Mouse (Mus musculus): ENCODE results near the gene Gadd45a. TPM values are rescaled to one million over a fixed set of nuclear protein-coding genes. Genes with fewer than 3 reads are reported as not detected.

Gene Gadd45a
- polyA plus RNA-seq, 1 experiment from 2014 or later = 6.5 TPM

- Histone ChIP-seq H3K9ac (ENCODE audit: low read length) (no peak overlapping the region), H3K27me3 (ENCODE audit: control insufficient read depth, insufficient read depth, low read length) (peaks cover 2% of the 10 kb centered on the region; the same call in 1 of the 2 replicates), H3K4me2 (ENCODE audit: low read depth, low read length) (no peak overlapping the region), H3K9me3 (replicated peaks; ENCODE audit: control insufficient read depth, low read length) (no peaks in the 10 kb centered on the region), H3K4me3 (ENCODE audit: low read length) (no peak overlapping the region), H3K27ac (ENCODE audit: low read length) (no peak overlapping the region), H3K4me1 (ENCODE audit: control insufficient read depth, insufficient read depth, low read length) (0 out of 2 replicates have a peak, but pooled peaks cover 3% of the 10 kb centered on the region), H3K36me3 (ENCODE audit: control insufficient read depth, insufficient read depth) (no peaks in the 10 kb centered on the region)
- whole genome bisulfite sequencing = 63% methylated on average over 15 of the region's 15 CpGs
- no peak for ATAC-seq (replicated peaks; ENCODE audit: extremely low read depth, insufficient read depth, low FRiP score)
These were observed 19.0 kb upstream of the Gadd45a start for GRCm38 (mm10) chr6:67056108-67056888.

- no peak overlapping the region for H3K27ac ChIP-seq (ENCODE audit: low read length)
- no peak overlapping the region for H3K9ac ChIP-seq (ENCODE audit: low read length)
- H3K27me3 ChIP-seq (ENCODE audit: control insufficient read depth, insufficient read depth, low read length) = peaks cover 2% of the 10 kb centered on the region; the same call in 1 of the 2 replicates
- H3K9me3 ChIP-seq (replicated peaks; ENCODE audit: control insufficient read depth, low read length) = no peaks in the 10 kb centered on the region; the same call in 1 of the 2 replicates
- WGBS = 58% methylated on average over 1 of the region's 1 CpGs
- H3K4me3 ChIP-seq (ENCODE audit: low read length) = no peak overlapping the region
- H3K4me1 ChIP-seq (ENCODE audit: control insufficient read depth, insufficient read depth, low read length) = no peaks in the 10 kb centered on the region
- no peaks in the 10 kb centered on the region for H3K36me3 ChIP-seq (ENCODE audit: control insufficient read depth, insufficient read depth)
- no peak overlapping the region for H3K4me2 ChIP-seq (ENCODE audit: low read depth, low read length)
- no peak for ATAC-seq (replicated peaks; ENCODE audit: extremely low read depth, insufficient read depth, low FRiP score)
These were observed 12.8 kb upstream of the Gadd45a start for GRCm38 (mm10) chr6:67050063-67050462.

GRCm38 (mm10) chr6:67049695-67050038 is 12.4 kb upstream of the Gadd45a start:
- Histone ChIP-seq H3K9ac (ENCODE audit: low read length) (no peak overlapping the region), H3K4me2 (ENCODE audit: low read depth, low read length) (no peak overlapping the region), H3K4me1 (ENCODE audit: control insufficient read depth, insufficient read depth, low read length) (no peaks in the 10 kb centered on the region), H3K27me3 (ENCODE audit: control insufficient read depth, insufficient read depth, low read length) (peaks cover 2% of the 10 kb centered on the region; the same call in 1 of the 2 replicates), H3K27ac (ENCODE audit: low read length) (no peak overlapping the region), H3K9me3 (replicated peaks; ENCODE audit: control insufficient read depth, low read length) (no peaks in the 10 kb centered on the region; the same call in 1 of the 2 replicates), H3K36me3 (ENCODE audit: control insufficient read depth, insufficient read depth) (no peaks in the 10 kb centered on the region), H3K4me3 (ENCODE audit: low read length) (no peak overlapping the region)
- no peak for ATAC-seq (replicated peaks; ENCODE audit: extremely low read depth, insufficient read depth, low FRiP score)
- WGBS = 54% methylated on average over 2 of the region's 2 CpGs

GRCm38 (mm10) chr6:67048880-67049694 is 11.8 kb upstream of the Gadd45a start:
- 30% methylated on average over 7 of the region's 7 CpGs for WGBS
- Histone ChIP-seq H3K4me1 (ENCODE audit: control insufficient read depth, insufficient read depth, low read length) (no peaks in the 10 kb centered on the region), H3K9ac (ENCODE audit: low read length) (no peak overlapping the region), H3K36me3 (ENCODE audit: control insufficient read depth, insufficient read depth) (no peaks in the 10 kb centered on the region), H3K4me3 (ENCODE audit: low read length) (no peak overlapping the region), H3K27ac (ENCODE audit: low read length) (no peak overlapping the region), H3K9me3 (replicated peaks; ENCODE audit: control insufficient read depth, low read length) (no peaks in the 10 kb centered on the region; the same call in 1 of the 2 replicates), H3K4me2 (ENCODE audit: low read depth, low read length) (no peak overlapping the region), H3K27me3 (ENCODE audit: control insufficient read depth, insufficient read depth, low read length) (peaks cover 2% of the 10 kb centered on the region; the same call in 1 of the 2 replicates)
- no peak for ATAC-seq (replicated peaks; ENCODE audit: extremely low read depth, insufficient read depth, low FRiP score)

GRCm38 (mm10) chr6:67048052-67048691 is 10.9 kb upstream of the Gadd45a start:
- Histone ChIP-seq H3K9ac (ENCODE audit: low read length) (no peak overlapping the region), H3K4me3 (ENCODE audit: low read length) (no peak overlapping the region), H3K9me3 (replicated peaks; ENCODE audit: control insufficient read depth, low read length) (no peaks in the 10 kb centered on the region; the same call in 1 of the 2 replicates), H3K27ac (ENCODE audit: low read length) (no peak overlapping the region), H3K4me1 (ENCODE audit: control insufficient read depth, insufficient read depth, low read length) (no peaks in the 10 kb centered on the region), H3K36me3 (ENCODE audit: control insufficient read depth, insufficient read depth) (no peaks in the 10 kb centered on the region), H3K4me2 (ENCODE audit: low read depth, low read length) (no peak overlapping the region), H3K27me3 (ENCODE audit: control insufficient read depth, insufficient read depth, low read length) (no peaks in the 10 kb centered on the region)
- no peak for ATAC-seq (replicated peaks; ENCODE audit: extremely low read depth, insufficient read depth, low FRiP score)
- WGBS = 78% methylated on average over 3 of the region's 3 CpGs

- Histone ChIP-seq H3K9ac (ENCODE audit: low read length) (no peak overlapping the region), H3K4me2 (ENCODE audit: low read depth, low read length) (no peak overlapping the region), H3K36me3 (ENCODE audit: control insufficient read depth, insufficient read depth) (no peaks in the 10 kb centered on the region), H3K4me1 (ENCODE audit: control insufficient read depth, insufficient read depth, low read length) (no peaks in the 10 kb centered on the region), H3K4me3 (ENCODE audit: low read length) (no peak overlapping the region), H3K27ac (ENCODE audit: low read length) (no peak overlapping the region), H3K27me3 (ENCODE audit: control insufficient read depth, insufficient read depth, low read length) (no peaks in the 10 kb centered on the region), H3K9me3 (replicated peaks; ENCODE audit: control insufficient read depth, low read length) (no peaks in the 10 kb centered on the region; the same call in 1 of the 2 replicates)
- ATAC-seq (replicated peaks; ENCODE audit: extremely low read depth, insufficient read depth, low FRiP score) = no peak
- WGBS = 72% methylated on average over 3 of the region's 3 CpGs
These were observed 9.7 kb upstream of the Gadd45a start for GRCm38 (mm10) chr6:67046937-67047336.

GRCm38 (mm10) chr6:67045424-67045823 is 8.2 kb upstream of the Gadd45a start:
- Histone ChIP-seq H3K27me3 (ENCODE audit: control insufficient read depth, insufficient read depth, low read length) (no peaks in the 10 kb centered on the region), H3K9ac (ENCODE audit: low read length) (no peak overlapping the region), H3K4me1 (ENCODE audit: control insufficient read depth, insufficient read depth, low read length) (no peaks in the 10 kb centered on the region), H3K9me3 (replicated peaks; ENCODE audit: control insufficient read depth, low read length) (no peaks in the 10 kb centered on the region), H3K4me2 (ENCODE audit: low read depth, low read length) (no peak overlapping the region), H3K36me3 (ENCODE audit: control insufficient read depth, insufficient read depth) (no peaks in the 10 kb centered on the region), H3K27ac (ENCODE audit: low read length) (no peak overlapping the region), H3K4me3 (ENCODE audit: low read length) (no peak overlapping the region)
- 67% methylated on average over 3 of the region's 3 CpGs for WGBS
- no peak for ATAC-seq (replicated peaks; ENCODE audit: extremely low read depth, insufficient read depth, low FRiP score)

GRCm38 (mm10) chr6:67040904-67041410 is 3.7 kb upstream of the Gadd45a start:
- Histone ChIP-seq H3K9me3 (replicated peaks; ENCODE audit: control insufficient read depth, low read length) (no peaks in the 10 kb centered on the region), H3K4me2 (ENCODE audit: low read depth, low read length) (no peak overlapping the region), H3K36me3 (ENCODE audit: control insufficient read depth, insufficient read depth) (no peaks in the 10 kb centered on the region), H3K4me3 (ENCODE audit: low read length) (no peak overlapping the region), H3K27me3 (ENCODE audit: control insufficient read depth, insufficient read depth, low read length) (no peaks in the 10 kb centered on the region), H3K4me1 (ENCODE audit: control insufficient read depth, insufficient read depth, low read length) (no peaks in the 10 kb centered on the region; the same call in 1 of the 2 replicates), H3K9ac (ENCODE audit: low read length) (no peak overlapping the region), H3K27ac (ENCODE audit: low read length) (no peak overlapping the region)
- ATAC-seq (replicated peaks; ENCODE audit: extremely low read depth, insufficient read depth, low FRiP score) = no peak
- WGBS = 53% methylated on average over 4 of the region's 4 CpGs
